Mouse (Mus musculus) stomach, postnatal 0 days (tissue): Measurements from ENCODE around the gene Arl2bp. TPM values are rescaled to one million over a fixed set of nuclear protein-coding genes. Genes with fewer than 3 reads are reported as not detected.
A peak's percentile ranks its signal among the peaks of the same experiment; 100 is the strongest.

Experiments
- ATAC-seq: fragments of 200-750 bp; cut with Nextera tagmentation; 2 replicates; pipeline ENCODE4 v1.8.0; 2017; ENCODE audit not compliant: low FRiP score, low TSS enrichment
- DNase-seq: peaks from one replicate; pipeline ENCODE4 v3.0.0-alpha.2; 2016; ENCODE audit warnings: low spot score
- H3K27ac ChIP-seq: fragments of 300-500 bp; sonication (generic); replicated peaks from 2 replicates; pipeline ENCODE4 v1.5.1; 2014; ENCODE audit warnings: mild to moderate bottlenecking, control low read depth
- H3K27me3 ChIP-seq: fragments of 300-500 bp; sonication (generic); 2 replicates; pipeline ENCODE4 v1.6.1; 2014; ENCODE audit warnings: low read length; ENCODE audit not compliant: control insufficient read depth, insufficient read depth
- H3K36me3 ChIP-seq: fragments of 300-500 bp; sonication (generic); 2 replicates; pipeline ENCODE4 v1.6.1; 2014; ENCODE audit warnings: low read length, mixed read lengths; ENCODE audit not compliant: control insufficient read depth, insufficient read depth
- H3K4me1 ChIP-seq: fragments of 300-500 bp; sonication (generic); replicated peaks from 2 replicates; pipeline ENCODE4 v1.6.1; 2014; ENCODE audit warnings: antibody characterized with exemption; ENCODE audit not compliant: control insufficient read depth, insufficient read depth
- H3K4me2 ChIP-seq: fragments of 300-500 bp; sonication (generic); replicated peaks from 2 replicates; pipeline ENCODE4 v1.6.1; 2014; ENCODE audit warnings: low read depth, mild to moderate bottlenecking, control low read depth, moderate library complexity
- H3K4me3 ChIP-seq: fragments of 300-500 bp; sonication (generic); 2 replicates; pipeline ENCODE4 v1.5.1; 2014; ENCODE audit warnings: low read depth, low read length, control low read depth
- H3K9ac ChIP-seq: fragments of 300-500 bp; sonication (generic); 2 replicates; pipeline ENCODE4 v1.6.1; 2014; ENCODE audit warnings: mild to moderate bottlenecking, low read length, control low read depth, mixed read lengths
- H3K9me3 ChIP-seq: fragments of 300-500 bp; sonication (generic); 2 replicates; pipeline ENCODE4 v1.6.1; 2016; ENCODE audit warnings: low read length; ENCODE audit not compliant: control insufficient read depth
- CTCF ChIP-seq: IDR thresholded peaks from 2 replicates; pipeline ENCODE4 v1.5.1; 2016; ENCODE audit warnings: antibody characterized with exemption, low read depth, mild to moderate bottlenecking, moderate library complexity
- EP300 ChIP-seq: optimal IDR thresholded peaks from 2 replicates; pipeline ENCODE3; 2016; ENCODE audit warnings: antibody characterized with exemption
- WGBS: fragments of 180-500 bp; shearing (Covaris S2); extraction: QIAGEN DNeasy Blood & Tissue Kit; methylation state at CpG from one replicate; pipeline ENCODE4 v1.1.7; 2014; 5-methylcytosine and 5-hydroxymethylcytosine counted together
- polyA plus RNA-seq: library from polyadenylated mRNA; unstranded; fragments of >200 nt; fragmentation: Nextera tagmentation; extraction: Ambion mirVana; gene quantifications from 2 replicates; pipeline ENCODE4 v1.2.1, GENCODE M21; 2015

Arl2bp gene
- polyA plus RNA-seq, 1 experiment from 2014 or later, result 91.2 TPM

- Histone ChIP-seq H3K4me2 (no peak overlapping the region; the same call in 1 of the 2 replicates), H3K27ac (peak overlapping the region; percentile 76), H3K36me3 (no peaks in the 10 kb centered on the region), H3K4me3 (no peak overlapping the region), H3K27me3 (no peaks in the 10 kb centered on the region), H3K9ac (no peak overlapping the region), H3K9me3 (no peaks in the 10 kb centered on the region), H3K4me1 (no peaks in the 10 kb centered on the region)
- DNase-seq (no peak), ATAC-seq (no peak)
- TF ChIP-seq EP300, result no peak
- TF ChIP-seq CTCF, result no peak
- WGBS, result 42% methylated on average over 5 of the region's 5 CpGs
Observed at GRCm38 (mm10) chr8:94711160-94711718, 44.8 kb downstream of the Arl2bp start.

GRCm38 (mm10) chr8:94714556-94714955 lies 48.2 kb downstream of the Arl2bp start:
- Histone ChIP-seq H3K4me2 (no peak overlapping the region), H3K9ac (no peak overlapping the region), H3K9me3 (no peaks in the 10 kb centered on the region), H3K36me3 (no peaks in the 10 kb centered on the region), H3K4me3 (no peak overlapping the region), H3K4me1 (no peaks in the 10 kb centered on the region), H3K27ac (no peak overlapping the region), H3K27me3 (no peaks in the 10 kb centered on the region)
- no peak for ATAC-seq
- TF ChIP-seq EP300, result no peak
- no peak for TF ChIP-seq CTCF
- WGBS, result 43% methylated on average over 5 of the region's 5 CpGs
- no peak for DNase-seq

GRCm38 (mm10) chr8:94715871-94716270 lies 49.5 kb downstream of the Arl2bp start:
- DNase-seq, result no peak
- no peak for TF ChIP-seq CTCF
- TF ChIP-seq EP300, result no peak
- no peak overlapping the region for H3K27ac ChIP-seq

GRCm38 (mm10) chr8:94716841-94717240 lies 50.4 kb downstream of the Arl2bp start:
- H3K27ac ChIP-seq, result no peak overlapping the region
- H3K4me1 ChIP-seq, result no peaks in the 10 kb centered on the region
- no peaks in the 10 kb centered on the region for H3K36me3 ChIP-seq
- no peaks in the 10 kb centered on the region for H3K9me3 ChIP-seq
- no peak overlapping the region for H3K4me2 ChIP-seq
- no peak overlapping the region for H3K9ac ChIP-seq
- TF ChIP-seq EP300, result no peak
- no peak for TF ChIP-seq CTCF
- ATAC-seq, result no peak
- 61% methylated on average over 1 of the region's 1 CpGs for WGBS
- no peaks in the 10 kb centered on the region for H3K27me3 ChIP-seq
- DNase-seq, result no peak
- H3K4me3 ChIP-seq, result no peak overlapping the region

More at GRCm38 (mm10) chr8:94715871-94716270, 49.5 kb downstream of the Arl2bp start:
- Histone ChIP-seq H3K4me3 (no peak overlapping the region), H3K9me3 (no peaks in the 10 kb centered on the region), H3K9ac (no peak overlapping the region), H3K4me2 (no peak overlapping the region), H3K36me3 (no peaks in the 10 kb centered on the region), H3K27me3 (no peaks in the 10 kb centered on the region), H3K4me1 (no peaks in the 10 kb centered on the region)
- 80% methylated on average over 3 of the region's 3 CpGs for whole genome bisulfite sequencing
- ATAC-seq, result no peak

Other genes with a start within 250 kb of the Arl2bp start
- 0.44 and 0.62 TPM in 2 replicates for gene Nlrc5, start 232.2 kb upstream of the Arl2bp start, polyA plus RNA-seq
- gene Cpne2, start 133.6 kb upstream of the Arl2bp start, polyA plus RNA-seq, result 6.2 and 7.9 TPM in 2 replicates
- gene Rspry1, start 64.7 kb upstream of the Arl2bp start, polyA plus RNA-seq, result 15.2 and 16.1 TPM in 2 replicates
- gene Fam192a, start 64.6 kb upstream of the Arl2bp start, polyA plus RNA-seq, result 42.0 and 44.7 TPM in 2 replicates
- 164 and 188 TPM in 2 replicates for gene Pllp, start 29.7 kb downstream of the Arl2bp start, polyA plus RNA-seq
- 0.06 TPM in 1 of 2 replicates, not detected in the other for gene Ccl22, start 79.0 kb downstream of the Arl2bp start, polyA plus RNA-seq
- 18.0 and 21.9 TPM in 2 replicates for gene Cx3cl1, start 105.4 kb downstream of the Arl2bp start, polyA plus RNA-seq
- 0.42 and 0.55 TPM in 2 replicates for gene Ccl17, start 143.9 kb downstream of the Arl2bp start, polyA plus RNA-seq
- gene Coq9, start 171.7 kb downstream of the Arl2bp start, polyA plus RNA-seq, result 62.3 and 66.7 TPM in 2 replicates
- 58.8 and 61.7 TPM in 2 replicates for gene Ciapin1, start 171.8 kb downstream of the Arl2bp start, polyA plus RNA-seq
- 70.4 and 72.7 TPM in 2 replicates for gene Polr2c, start 190.8 kb downstream of the Arl2bp start, polyA plus RNA-seq
- 19.3 and 20.5 TPM in 2 replicates for gene Dok4, start 209.7 kb downstream of the Arl2bp start, polyA plus RNA-seq